Mouse (Mus musculus): Measurements from ENCODE around the gene Cnih2. TPM values are rescaled to one million over a fixed set of nuclear protein-coding genes. Genes with fewer than 3 reads are reported as not detected.
"Not testable (repeated sequence)": the region's sequence is repeated elsewhere in the genome, so short reads cannot be mapped to it uniquely, and the experiment has no call there.

The Cnih2 gene
- total RNA-seq, 2 experiments from 2014 or later: 0.25 TPM; not detected in 1

DNA sequence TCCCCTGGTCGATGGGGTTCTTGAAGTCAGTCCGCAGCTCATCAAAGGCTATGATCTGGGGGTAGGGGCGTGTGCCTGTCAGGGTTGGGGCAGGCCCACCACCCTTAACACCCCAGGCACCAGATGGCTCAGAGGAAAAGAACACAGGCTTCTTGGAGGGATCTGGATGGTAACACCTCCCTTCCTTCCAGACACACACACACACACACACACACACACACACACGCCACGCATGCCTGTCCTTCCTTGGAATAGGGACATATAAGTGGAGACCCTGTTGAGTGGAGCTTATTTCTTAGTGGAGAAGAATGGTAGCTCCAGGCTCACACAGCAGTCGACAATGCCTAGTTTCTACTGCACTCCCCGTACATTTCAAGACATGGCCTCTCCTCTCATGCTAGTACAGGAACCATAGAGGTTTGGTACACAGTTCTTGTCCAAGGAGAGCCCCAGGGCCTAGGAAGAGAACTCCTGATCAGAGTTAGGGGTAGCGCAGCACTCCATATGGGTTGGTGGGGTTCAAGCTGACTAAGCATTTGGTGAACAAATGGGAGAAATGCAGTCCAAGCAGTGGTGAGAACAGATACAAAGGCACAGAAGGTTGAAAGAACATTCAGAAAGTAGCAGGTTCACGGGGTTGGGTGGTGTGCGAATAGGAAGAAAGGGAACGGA, 3.4 kb downstream of the Cnih2 start:
- intact Hi-C loops (cut with DNase I): no loop called here
- DNase-seq: no peak

- intact Hi-C loops (cut with DNase I): no loop called here
- DNase-seq: peak; percentile 84 to 87
Measured at GRCm38 (mm10) chr19:5094243-5094632, 4.1 kb downstream of the Cnih2 start.

DNA sequence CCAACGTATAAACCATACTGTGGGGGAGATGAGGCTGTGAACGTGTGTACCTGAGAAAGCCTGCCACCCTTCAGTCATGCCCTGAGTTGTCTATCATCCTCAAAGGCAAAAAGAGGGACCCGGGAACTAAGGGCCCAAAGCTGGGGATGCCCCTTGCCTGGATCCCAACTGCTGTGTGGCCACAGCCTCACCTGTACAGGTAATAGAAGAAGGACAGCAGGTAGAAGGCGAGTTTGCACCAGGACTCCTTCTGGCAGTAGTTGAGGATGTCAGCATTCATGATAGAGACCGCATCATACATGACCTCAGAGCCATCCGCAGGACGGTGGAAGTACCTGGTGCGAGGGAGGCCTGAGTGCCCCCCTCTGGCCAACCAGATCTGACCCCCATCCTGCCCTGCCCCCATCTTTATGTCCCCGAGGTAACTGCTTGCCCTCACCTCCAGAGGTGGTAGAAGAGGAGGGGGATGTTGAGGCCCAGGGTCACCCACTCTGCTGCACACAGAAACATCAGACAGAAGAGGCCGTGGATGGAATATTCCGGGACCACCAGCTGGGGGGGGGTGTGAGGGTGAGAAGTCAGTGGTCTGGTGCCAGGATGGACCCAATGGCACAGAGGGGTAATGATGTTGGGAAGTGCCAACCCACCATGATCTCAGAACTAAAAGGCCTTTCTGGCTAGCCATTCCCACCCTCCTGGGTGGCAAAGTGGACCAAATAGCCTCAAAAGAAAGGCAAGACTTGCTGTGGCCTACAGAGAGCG, 4.7 kb downstream of the Cnih2 start:
- intact Hi-C loops (cut with DNase I): no loop called here
- no peak for DNase-seq

GRCm38 (mm10) chr19:5092083-5092482, 6.2 kb downstream of the Cnih2 start:
- no peak for DNase-seq
- intact Hi-C loops (cut with DNase I): no loop called here

GRCm38 (mm10) chr19:5089324-5089723, 9.0 kb downstream of the Cnih2 start:
- no peak for DNase-seq
- intact Hi-C loops (cut with DNase I): no loop called here

- DNase-seq: peak; percentile 87 to 88
- intact Hi-C loops (cut with DNase I): no loop called here
Measured at GRCm38 (mm10) chr19:5087884-5088728, 10.2 kb downstream of the Cnih2 start, which contains the start of gene Yif1a. TSS of gene Yif1a (plus strand) at chr19:5088538.

GRCm38 (mm10) chr19:5086533-5086932, 11.8 kb downstream of the Cnih2 start:
- DNase-seq; intact Hi-C loops (cut with DNase I): not testable (repeated sequence)

DNA sequence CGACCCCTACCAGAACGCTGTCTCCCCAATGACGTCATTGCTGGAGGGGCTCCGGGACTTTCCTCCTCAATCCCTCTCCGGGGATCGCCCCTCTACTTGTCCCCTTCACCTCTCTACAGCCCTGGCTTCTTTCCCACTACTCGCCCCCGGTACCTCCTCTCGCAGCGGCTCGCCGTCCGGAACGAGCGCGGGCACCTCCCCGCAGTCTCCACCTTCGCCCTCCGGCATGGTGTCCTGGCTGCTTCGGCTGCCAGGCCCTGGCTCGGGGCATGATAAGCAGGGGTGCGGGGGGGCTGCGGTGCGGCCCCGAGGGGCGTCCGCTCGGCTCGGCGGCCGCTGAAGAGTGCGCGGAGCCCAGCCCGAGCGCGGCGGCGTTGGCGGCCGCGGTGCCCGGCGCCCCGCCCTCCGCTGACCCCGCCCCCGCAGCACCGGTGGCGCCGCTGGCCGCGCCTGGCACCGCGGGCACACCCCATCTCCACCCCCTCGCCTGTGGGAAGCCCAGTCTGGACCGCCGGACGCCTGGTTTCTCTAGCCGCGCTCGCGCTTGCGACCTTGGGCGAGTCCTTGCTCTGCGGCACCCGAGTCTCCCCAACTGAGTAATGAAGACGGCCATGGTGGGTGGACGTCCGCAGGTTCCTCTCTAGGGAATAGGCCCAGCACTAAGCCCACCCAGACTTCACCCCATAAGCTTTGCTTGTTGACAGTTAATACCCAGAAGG, 13.0 kb downstream of the Cnih2 start, which contains the start of gene Tmem151a:
Gene Tmem151a, minus strand, starts transcription at position 387 of the 719 bp plus-strand sequence.
- no peak for DNase-seq
- intact Hi-C loops (cut with DNase I): no loop called here

DNA sequence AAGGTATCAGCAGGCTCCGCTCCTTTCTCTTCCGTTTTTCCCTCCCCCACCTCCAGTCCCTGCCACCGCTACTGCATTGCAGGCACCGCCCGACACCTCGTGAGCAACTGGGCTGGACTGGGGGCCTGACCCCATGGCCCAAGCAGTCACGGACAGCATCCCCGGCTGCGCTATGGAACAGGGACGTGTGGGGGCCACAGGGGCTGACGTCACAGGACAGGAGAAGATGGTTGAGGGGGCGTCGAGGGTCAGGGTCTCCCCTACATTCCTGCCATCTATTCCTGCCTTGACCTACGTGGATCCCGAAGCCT, 13.5 kb downstream of the Cnih2 start:
- intact Hi-C loops (cut with DNase I): no loop called here
- no peak for DNase-seq

DNA sequence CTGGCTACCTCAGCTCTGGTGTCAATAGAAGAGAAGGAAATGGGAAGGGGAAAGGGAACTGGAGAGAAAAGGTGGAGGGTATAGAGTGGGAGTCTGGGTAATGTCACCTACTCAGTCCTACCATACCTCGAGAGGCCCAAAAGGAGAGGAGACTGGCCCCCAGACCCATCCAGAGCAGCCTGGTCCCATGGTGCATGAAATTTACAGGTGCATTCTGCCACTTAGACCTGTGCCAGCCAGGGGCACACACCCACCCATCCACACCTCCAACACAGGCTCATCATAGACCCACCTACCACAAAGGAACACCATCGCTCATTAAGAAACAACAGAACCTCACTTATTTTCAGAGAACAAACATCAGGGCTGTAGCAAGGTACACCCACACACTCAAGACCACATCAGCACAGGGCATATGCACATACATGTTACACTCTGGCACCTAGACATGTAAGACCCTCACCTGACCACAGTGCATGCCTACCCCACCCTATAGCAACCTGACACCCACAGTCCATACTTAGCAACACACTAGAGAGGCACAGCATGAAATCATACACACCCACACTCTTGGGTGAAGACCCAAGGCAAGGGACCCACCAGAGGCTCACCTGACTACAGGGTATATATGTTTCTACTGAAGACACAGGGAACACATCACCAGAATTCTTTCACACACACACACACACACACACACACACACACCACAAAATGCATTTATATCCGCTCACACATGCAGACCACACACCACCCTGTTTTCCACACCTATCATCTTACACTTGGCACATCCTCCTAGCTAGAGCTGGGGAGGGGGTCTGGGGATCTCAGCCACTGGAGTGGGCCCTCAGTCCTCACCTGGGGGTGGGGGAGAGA, 14.1 kb downstream of the Cnih2 start:
- intact Hi-C loops (cut with DNase I): no loop called here
- no peak for DNase-seq

DNA sequence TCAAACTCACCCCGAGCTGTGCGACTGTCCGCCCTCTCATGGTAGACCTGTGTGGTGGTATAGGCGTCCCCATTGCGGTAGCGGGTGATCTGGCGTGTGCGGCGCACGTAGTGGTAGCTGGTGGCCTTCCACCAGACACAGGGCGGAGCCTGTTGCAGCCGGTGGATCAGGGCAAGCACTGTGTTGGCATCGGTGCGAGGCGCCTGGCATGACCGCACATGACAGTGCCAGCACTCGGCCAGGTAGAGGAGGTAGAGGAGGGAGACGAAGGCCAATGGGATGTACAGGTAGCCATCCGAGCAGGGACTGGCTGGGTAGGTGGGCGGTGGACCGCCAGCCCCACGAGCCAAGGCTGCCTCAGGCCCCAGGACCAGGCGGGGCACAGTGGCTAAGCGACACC, 15.7 kb downstream of the Cnih2 start:
- intact Hi-C loops (cut with DNase I): no loop called here
- DNase-seq: no peak

DNA sequence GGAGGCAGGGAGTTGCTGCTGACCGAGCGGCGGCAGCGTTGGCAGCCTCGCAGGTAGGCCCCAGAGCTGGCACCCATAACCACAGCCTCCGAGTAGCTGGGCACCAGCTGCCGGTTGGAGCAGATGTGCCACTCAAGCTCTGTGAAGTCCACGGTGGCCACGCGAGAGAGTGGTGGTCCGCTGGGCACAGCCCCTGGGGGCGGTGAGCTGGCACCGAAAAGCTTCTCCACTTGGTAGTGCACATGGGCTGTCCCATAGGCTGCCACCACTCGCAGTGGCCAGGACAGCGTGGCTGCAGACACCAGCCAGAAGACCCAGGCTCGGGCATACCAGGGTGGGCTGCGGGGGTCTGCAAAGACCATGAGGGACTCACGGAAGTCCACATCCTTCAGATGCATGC, 16.3 kb downstream of the Cnih2 start:
- no peak for DNase-seq
- intact Hi-C loops (cut with DNase I): no loop called here

- no peak for DNase-seq
- intact Hi-C loops (cut with DNase I): no loop called here
Measured at GRCm38 (mm10) chr19:5079279-5079678, 19.0 kb downstream of the Cnih2 start.

DNA sequence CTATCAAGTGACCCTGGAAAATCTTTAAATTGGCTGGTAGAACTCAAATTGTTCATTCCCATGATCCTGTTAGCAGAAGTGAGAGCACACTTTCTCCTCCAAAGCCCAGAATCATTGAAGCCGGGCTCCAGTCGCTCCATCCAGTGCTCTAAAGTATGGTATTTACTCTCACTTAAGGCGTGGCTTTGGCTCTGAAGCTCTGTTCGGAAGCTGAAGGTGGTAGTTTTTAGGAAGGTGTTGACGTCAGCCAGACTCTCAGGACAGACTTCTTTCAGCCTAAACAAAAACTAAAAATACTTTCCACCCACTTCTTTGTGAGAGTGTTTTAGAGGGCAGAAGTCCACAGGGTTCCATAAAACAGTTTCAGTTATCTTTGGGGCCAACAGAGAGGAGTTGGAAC, 24.8 kb downstream of the Cnih2 start:
- intact Hi-C loops (cut with DNase I): loop anchor here (2.0 kb wide), 2 partner anchors 17 to 59 kb away; no protein-coding TSS in a partner anchor
- no peak for DNase-seq

- peak in 1 of 2 experiments; percentile 38 for DNase-seq
- intact Hi-C loops (cut with DNase I): loop anchor here (2.0 kb wide), 2 partner anchors 16 to 58 kb away; no protein-coding TSS in a partner anchor
Measured at GRCm38 (mm10) chr19:5073028-5073427, 25.3 kb downstream of the Cnih2 start.

GRCm38 (mm10) chr19:5072389-5073019, 25.8 kb downstream of the Cnih2 start:
- intact Hi-C loops (cut with DNase I): loop anchor here (2.0 kb wide), 2 partner anchors 16 to 58 kb away; no protein-coding TSS in a partner anchor
- DNase-seq: no peak

GRCm38 (mm10) chr19:5071545-5072369, 26.6 kb downstream of the Cnih2 start:
- peak; percentile 71 to 75 for DNase-seq
- intact Hi-C loops (cut with DNase I): loop anchor here (2.0 kb wide), 2 partner anchors 15 to 57 kb away; no protein-coding TSS in a partner anchor

- DNase-seq: no peak
- intact Hi-C loops (cut with DNase I): no loop called here
Measured at GRCm38 (mm10) chr19:5071077-5071476, 27.2 kb downstream of the Cnih2 start.
